Mouse (Mus musculus): ENCODE measurements around the gene Bbs7.

GRCm38 (mm10) chr3:36541399-36541798 is 71.9 kb downstream of the Bbs7 start:
- TF ChIP-seq GATA1 (IDR thresholded peaks at IDR 0.05; ENCODE audit: borderline replicate concordance, low read length) (no peak), FLI1 (IDR thresholded peaks at IDR 0.05; ENCODE audit: low read length) (no peak)

Data from megakaryocyte, embryonic 14.5 days (primary cell).